Mouse (Mus musculus): Measurements from ENCODE around the gene Sorbs2. TPM values are rescaled to one million over a fixed set of nuclear protein-coding genes. Genes with fewer than 3 reads are reported as not detected.

Sorbs2 gene
- polyA plus RNA-seq, 1 experiment from 2014 or later = 458 TPM

GRCm38 (mm10) chr8:45626406-45626805 lies 118.8 kb downstream of the Sorbs2 start:
- Histone ChIP-seq H3K36me3 (no peaks in the 10 kb centered on the region), H3K27me3 (replicated peaks) (no peaks in the 10 kb centered on the region), H3K9ac (no peak overlapping the region), H3K27ac (ENCODE audit: poor library complexity, severe bottlenecking) (no peak overlapping the region), H3K4me2 (no peak overlapping the region), H3K9me3 (replicated peaks) (0 out of 2 replicates have a peak, but pooled peaks cover 3% of the 10 kb centered on the region), H3K4me1 (replicated peaks) (peaks cover 12% of the 10 kb centered on the region), H3K4me3 (no peak overlapping the region)
- ATAC-seq (ENCODE audit: insufficient number of reproducible peaks, low FRiP score) = no peak
- 56% methylated on average over 5 of the region's 5 CpGs for WGBS

- peaks cover 12% of the 10 kb centered on the region for H3K4me1 ChIP-seq (replicated peaks)
- H3K27ac ChIP-seq (ENCODE audit: poor library complexity, severe bottlenecking) = peak overlapping the region; percentile 95
- H3K4me3 ChIP-seq = peak overlapping the region; percentile 86
- 2% methylated on average over 28 of the region's 28 CpGs for WGBS
- 0 out of 2 replicates have a peak, but pooled peaks cover 3% of the 10 kb centered on the region for H3K9me3 ChIP-seq (replicated peaks)
- peak overlapping the region; percentile 92 for H3K9ac ChIP-seq
- H3K27me3 ChIP-seq (replicated peaks) = no peaks in the 10 kb centered on the region
- peak; percentile 86 for ATAC-seq (ENCODE audit: insufficient number of reproducible peaks, low FRiP score)
- no peaks in the 10 kb centered on the region for H3K36me3 ChIP-seq
- H3K4me2 ChIP-seq = peak overlapping the region; percentile 74
Observed at GRCm38 (mm10) chr8:45627246-45628241, 120.0 kb downstream of the Sorbs2 start.

- H3K4me3 ChIP-seq = peak overlapping the region; percentile 86
- no peak for ATAC-seq (ENCODE audit: insufficient number of reproducible peaks, low FRiP score)
- peak overlapping the region; percentile 74 for H3K4me2 ChIP-seq
- H3K9me3 ChIP-seq (replicated peaks) = 0 out of 2 replicates have a peak, but pooled peaks cover 3% of the 10 kb centered on the region
- peak overlapping the region; percentile 95 for H3K27ac ChIP-seq (ENCODE audit: poor library complexity, severe bottlenecking)
- 41% methylated on average over 9 of the region's 9 CpGs for WGBS
- H3K4me1 ChIP-seq (replicated peaks) = peaks cover 18% of the 10 kb centered on the region
- H3K9ac ChIP-seq = peak overlapping the region; percentile 92
- H3K36me3 ChIP-seq = no peaks in the 10 kb centered on the region
- H3K27me3 ChIP-seq (replicated peaks) = no peaks in the 10 kb centered on the region
Observed at GRCm38 (mm10) chr8:45628421-45629065, 121.0 kb downstream of the Sorbs2 start.

- Histone ChIP-seq H3K4me3 (peak overlapping the region; percentile 86), H3K9me3 (replicated peaks) (0 out of 2 replicates have a peak, but pooled peaks cover 3% of the 10 kb centered on the region), H3K36me3 (no peaks in the 10 kb centered on the region), H3K27ac (ENCODE audit: poor library complexity, severe bottlenecking) (peak overlapping the region; percentile 95), H3K27me3 (replicated peaks) (no peaks in the 10 kb centered on the region), H3K4me1 (replicated peaks) (peaks cover 20% of the 10 kb centered on the region), H3K4me2 (peak overlapping the region; percentile 74), H3K9ac (peak overlapping the region; percentile 92)
- ATAC-seq (ENCODE audit: insufficient number of reproducible peaks, low FRiP score) = no peak
- 68% methylated on average over 8 of the region's 8 CpGs for WGBS
Observed at GRCm38 (mm10) chr8:45629066-45629430, 121.5 kb downstream of the Sorbs2 start.

GRCm38 (mm10) chr8:45631023-45631422 lies 123.4 kb downstream of the Sorbs2 start:
- Histone ChIP-seq H3K36me3 (no peaks in the 10 kb centered on the region), H3K4me2 (peak overlapping the region; percentile 24; the same call in 1 of the 2 replicates), H3K27me3 (replicated peaks) (no peaks in the 10 kb centered on the region), H3K4me3 (no peak overlapping the region), H3K27ac (ENCODE audit: poor library complexity, severe bottlenecking) (no peak overlapping the region), H3K9ac (no peak overlapping the region), H3K4me1 (replicated peaks) (peaks cover 25% of the 10 kb centered on the region), H3K9me3 (replicated peaks) (no peaks in the 10 kb centered on the region)
- no peak for ATAC-seq (ENCODE audit: insufficient number of reproducible peaks, low FRiP score)
- 66% methylated on average over 7 of the region's 8 CpGs for WGBS

- Histone ChIP-seq H3K9ac (no peak overlapping the region), H3K9me3 (replicated peaks) (no peaks in the 10 kb centered on the region), H3K4me3 (no peak overlapping the region), H3K36me3 (no peaks in the 10 kb centered on the region), H3K27me3 (replicated peaks) (no peaks in the 10 kb centered on the region), H3K27ac (ENCODE audit: poor library complexity, severe bottlenecking) (no peak overlapping the region), H3K4me2 (no peak overlapping the region), H3K4me1 (replicated peaks) (peaks cover 21% of the 10 kb centered on the region)
- 84% methylated on average over 6 of the region's 6 CpGs for WGBS
- no peak for ATAC-seq (ENCODE audit: insufficient number of reproducible peaks, low FRiP score)
Observed at GRCm38 (mm10) chr8:45635155-45635554, 127.6 kb downstream of the Sorbs2 start.

GRCm38 (mm10) chr8:45637745-45638144 lies 130.2 kb downstream of the Sorbs2 start:
- peaks cover 16% of the 10 kb centered on the region for H3K4me1 ChIP-seq (replicated peaks)

GRCm38 (mm10) chr8:45639444-45639843 lies 131.9 kb downstream of the Sorbs2 start:
- no peak overlapping the region for H3K9ac ChIP-seq
- no peak overlapping the region for H3K4me3 ChIP-seq
- H3K27me3 ChIP-seq (replicated peaks) = no peaks in the 10 kb centered on the region
- ATAC-seq (ENCODE audit: insufficient number of reproducible peaks, low FRiP score) = no peak
- H3K9me3 ChIP-seq (replicated peaks) = no peaks in the 10 kb centered on the region
- no peak overlapping the region for H3K27ac ChIP-seq (ENCODE audit: poor library complexity, severe bottlenecking)
- H3K4me2 ChIP-seq = no peak overlapping the region
- no peaks in the 10 kb centered on the region for H3K36me3 ChIP-seq
- peaks cover 18% of the 10 kb centered on the region for H3K4me1 ChIP-seq (replicated peaks)

More at GRCm38 (mm10) chr8:45637745-45638144, 130.2 kb downstream of the Sorbs2 start:
- H3K27me3 ChIP-seq (replicated peaks) = no peaks in the 10 kb centered on the region
- H3K36me3 ChIP-seq = no peaks in the 10 kb centered on the region
- no peak overlapping the region for H3K4me3 ChIP-seq
- no peak overlapping the region for H3K4me2 ChIP-seq
- H3K9ac ChIP-seq = no peak overlapping the region
- H3K9me3 ChIP-seq (replicated peaks) = no peaks in the 10 kb centered on the region
- ATAC-seq (ENCODE audit: insufficient number of reproducible peaks, low FRiP score) = no peak
- WGBS = 69% methylated on average over 1 of the region's 1 CpGs
- H3K27ac ChIP-seq (ENCODE audit: poor library complexity, severe bottlenecking) = no peak overlapping the region

- WGBS = 29% methylated on average over 2 of the region's 2 CpGs
- H3K4me2 ChIP-seq = peak overlapping the region; percentile 23; the same call in 1 of the 2 replicates
- H3K36me3 ChIP-seq = no peaks in the 10 kb centered on the region
- peak overlapping the region; percentile 72 for H3K27ac ChIP-seq (ENCODE audit: poor library complexity, severe bottlenecking)
- ATAC-seq (ENCODE audit: insufficient number of reproducible peaks, low FRiP score) = no peak
- no peak overlapping the region for H3K4me3 ChIP-seq
- H3K4me1 ChIP-seq (replicated peaks) = peaks cover 30% of the 10 kb centered on the region
- no peaks in the 10 kb centered on the region for H3K27me3 ChIP-seq (replicated peaks)
- no peaks in the 10 kb centered on the region for H3K9me3 ChIP-seq (replicated peaks)
- no peak overlapping the region for H3K9ac ChIP-seq
Observed at GRCm38 (mm10) chr8:45644651-45645050, 137.1 kb downstream of the Sorbs2 start.

- Histone ChIP-seq H3K4me3 (no peak overlapping the region), H3K4me1 (replicated peaks) (peaks cover 42% of the 10 kb centered on the region), H3K4me2 (no peak overlapping the region), H3K36me3 (peaks cover 5% of the 10 kb centered on the region; the same call in 1 of the 2 replicates), H3K27ac (ENCODE audit: poor library complexity, severe bottlenecking) (peak overlapping the region; percentile 88), H3K9me3 (replicated peaks) (no peaks in the 10 kb centered on the region), H3K27me3 (replicated peaks) (no peaks in the 10 kb centered on the region), H3K9ac (no peak overlapping the region)
- ATAC-seq (ENCODE audit: insufficient number of reproducible peaks, low FRiP score) = no peak
- WGBS = 82% methylated on average over 7 of the region's 7 CpGs
Observed at GRCm38 (mm10) chr8:45649063-45649462, 141.5 kb downstream of the Sorbs2 start.

GRCm38 (mm10) chr8:45649966-45650365 lies 142.4 kb downstream of the Sorbs2 start:
- Histone ChIP-seq H3K9me3 (replicated peaks) (no peaks in the 10 kb centered on the region), H3K4me1 (replicated peaks) (peaks cover 44% of the 10 kb centered on the region), H3K4me2 (peak overlapping the region; percentile 28; the same call in 1 of the 2 replicates), H3K9ac (no peak overlapping the region), H3K27ac (ENCODE audit: poor library complexity, severe bottlenecking) (peak overlapping the region; percentile 88), H3K27me3 (replicated peaks) (no peaks in the 10 kb centered on the region), H3K36me3 (peaks cover 6% of the 10 kb centered on the region; the same call in 1 of the 2 replicates), H3K4me3 (no peak overlapping the region)
- 15% methylated on average over 5 of the region's 5 CpGs for WGBS
- no peak for ATAC-seq (ENCODE audit: insufficient number of reproducible peaks, low FRiP score)
